ENCODE assay signal across 30 mouse cellular contexts in genomic region chr13:95855537-95855936, GRCm38 (mm10).
"Had no signal": no experiment of that assay in that cellular context is flagged by ENCODE, and none has a peak within 500 bp of the region (broad histone marks: within the 10 kb centered on the region; RNA-seq: fewer than 3 reads in every experiment).

No protein-coding gene starts in this region.

- H3K4me3 ChIP-seq: left cerebral cortex, adult 2 months; limb, embryonic 10.5 days; limb, embryonic 12.5 days; limb, embryonic 13.5 days; limb, embryonic 15.5 days; liver, embryonic 13.5 days; liver, embryonic 15.5 days; lung, embryonic 15.5 days; megakaryocyte, embryonic 14.5 days; midbrain, embryonic 10.5 days; midbrain, embryonic 12.5 days; midbrain, embryonic 13.5 days; midbrain, embryonic 15.5 days; myocyte; neural tube, embryonic 12.5 days had no signal

- ATAC-seq: lung, postnatal 0 days; midbrain, embryonic 13.5 days; midbrain, embryonic 15.5 days; midbrain, embryonic 16.5 days had no signal

- H3K9me3 ChIP-seq: limb, embryonic 10.5 days; limb, embryonic 12.5 days; limb, embryonic 13.5 days; limb, embryonic 15.5 days; liver, embryonic 13.5 days; liver, embryonic 15.5 days; lung, embryonic 15.5 days; megakaryocyte, embryonic 14.5 days; midbrain, embryonic 10.5 days; midbrain, embryonic 12.5 days; midbrain, embryonic 13.5 days; midbrain, embryonic 15.5 days; neural tube, embryonic 12.5 days had no signal

- H3K4me2 ChIP-seq: limb, embryonic 12.5 days; limb, embryonic 13.5 days; limb, embryonic 15.5 days; liver, embryonic 13.5 days; liver, embryonic 15.5 days; lung, embryonic 14.5 days; lung, embryonic 15.5 days; midbrain, embryonic 11.5 days; midbrain, embryonic 12.5 days; midbrain, embryonic 13.5 days; midbrain, embryonic 15.5 days; neural tube, embryonic 12.5 days had no signal

- DNase-seq: layer of hippocampus, postnatal 36 days; left cerebral cortex, postnatal 4 days; liver, embryonic 13.5 days; lung, adult 18-20 months; lung, adult 2 months; lung, embryonic 14.5 days; lung, postnatal 10 days; lung, postnatal 14 days; lung, postnatal 36 days; lung, postnatal 4 days; midbrain, embryonic 14.5 days had no signal

- H3K27ac ChIP-seq: left cerebral cortex, adult 2 months; limb, embryonic 10.5 days; limb, embryonic 12.5 days; limb, embryonic 13.5 days; limb, embryonic 15.5 days; liver, embryonic 13.5 days; liver, embryonic 14.5 days; liver, embryonic 15.5 days; lung, embryonic 15.5 days; macrophage; midbrain, embryonic 10.5 days; midbrain, embryonic 12.5 days; midbrain, embryonic 13.5 days; midbrain, embryonic 15.5 days; neural tube, embryonic 12.5 days had no signal

- H3K27me3 ChIP-seq: limb, embryonic 12.5 days; limb, embryonic 13.5 days; limb, embryonic 15.5 days; liver, embryonic 13.5 days; liver, embryonic 15.5 days; lung, embryonic 15.5 days; megakaryocyte, embryonic 14.5 days; midbrain, embryonic 12.5 days; midbrain, embryonic 13.5 days; midbrain, embryonic 15.5 days; neural tube, embryonic 12.5 days had no signal

- H3K4me1 ChIP-seq: lung, embryonic 15.5 days; midbrain, embryonic 15.5 days; neural tube, embryonic 12.5 days had no signal

- H3K9ac ChIP-seq: limb, embryonic 12.5 days; limb, embryonic 13.5 days; limb, embryonic 15.5 days; liver, embryonic 13.5 days; liver, embryonic 14.5 days; liver, embryonic 15.5 days; lung, embryonic 14.5 days; lung, embryonic 15.5 days; midbrain, embryonic 12.5 days; midbrain, embryonic 13.5 days; midbrain, embryonic 15.5 days; neural tube, embryonic 12.5 days had no signal

- H3K36me3 ChIP-seq: limb, embryonic 10.5 days; limb, embryonic 12.5 days; limb, embryonic 13.5 days; limb, embryonic 15.5 days; liver, embryonic 13.5 days; liver, embryonic 15.5 days; lung, embryonic 15.5 days; midbrain, embryonic 10.5 days; midbrain, embryonic 12.5 days; midbrain, embryonic 13.5 days; midbrain, embryonic 15.5 days; neural tube, embryonic 12.5 days had no signal
